Mouse (Mus musculus) 3T3-L1 (cell line): ENCODE results near the gene Tspan2.

ENCODE experiments used
- DNase-seq: peaks from one replicate; pipeline ENCODE4 v3.0.0-alpha.2; 2015; ENCODE audit warnings: low read depth, low spot score

Tspan2 gene

GRCm38 (mm10) chr3:102735031-102735558, 766 bp downstream of the Tspan2 start:
- no peak for DNase-seq

DNA sequence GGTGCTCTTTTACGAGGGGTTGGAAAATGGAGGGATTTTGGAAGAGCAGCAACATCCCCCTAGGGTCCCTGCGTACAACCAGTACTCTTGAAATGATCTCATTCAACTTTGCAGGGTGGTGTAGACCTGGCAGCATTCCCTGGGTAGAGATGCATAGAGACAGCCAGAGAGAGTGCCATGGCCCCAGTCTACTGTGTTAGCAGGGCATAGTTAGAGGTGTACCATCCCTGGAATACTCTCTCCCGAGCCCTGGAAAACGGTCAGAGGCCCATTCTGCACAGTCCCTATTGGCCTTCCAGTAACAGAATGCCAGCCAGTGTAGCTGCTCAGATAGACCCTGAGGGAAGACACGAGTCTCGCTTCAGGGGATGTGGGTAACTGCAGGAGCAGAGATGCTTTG, 1.3 kb downstream of the Tspan2 start:
- DNase-seq, result no peak

GRCm38 (mm10) chr3:102736436-102736835, 2.1 kb downstream of the Tspan2 start:
- no peak for DNase-seq

GRCm38 (mm10) chr3:102737106-102737505, 2.8 kb downstream of the Tspan2 start:
- DNase-seq, result no peak

- DNase-seq, result no peak
These were observed 4.0 kb downstream of the Tspan2 start for GRCm38 (mm10) chr3:102738161-102738901.

GRCm38 (mm10) chr3:102738926-102739325, 4.6 kb downstream of the Tspan2 start:
- DNase-seq, result no peak

DNA sequence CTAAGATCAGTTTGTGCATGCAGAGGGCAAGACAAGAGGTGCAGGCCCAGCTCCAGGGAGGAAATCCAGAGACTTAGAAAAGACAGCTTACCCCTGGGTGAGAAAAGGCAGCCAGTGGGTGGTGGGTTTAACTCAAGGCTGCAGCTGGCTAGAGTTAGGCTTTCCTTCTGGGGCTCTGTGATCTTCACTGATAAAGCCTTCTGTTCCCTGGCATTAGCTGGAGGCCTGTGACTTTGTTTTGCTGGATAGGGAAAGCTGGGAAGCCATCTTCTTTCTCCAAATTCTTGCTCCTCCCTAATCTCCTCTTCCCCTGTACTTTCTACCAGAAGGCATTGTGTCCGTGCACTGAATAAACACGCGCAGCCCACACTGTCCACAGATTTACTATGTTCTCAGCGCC, 8.4 kb downstream of the Tspan2 start:
- DNase-seq, result no peak

- no peak for DNase-seq
These were observed 8.9 kb downstream of the Tspan2 start for GRCm38 (mm10) chr3:102743202-102743601.

DNA sequence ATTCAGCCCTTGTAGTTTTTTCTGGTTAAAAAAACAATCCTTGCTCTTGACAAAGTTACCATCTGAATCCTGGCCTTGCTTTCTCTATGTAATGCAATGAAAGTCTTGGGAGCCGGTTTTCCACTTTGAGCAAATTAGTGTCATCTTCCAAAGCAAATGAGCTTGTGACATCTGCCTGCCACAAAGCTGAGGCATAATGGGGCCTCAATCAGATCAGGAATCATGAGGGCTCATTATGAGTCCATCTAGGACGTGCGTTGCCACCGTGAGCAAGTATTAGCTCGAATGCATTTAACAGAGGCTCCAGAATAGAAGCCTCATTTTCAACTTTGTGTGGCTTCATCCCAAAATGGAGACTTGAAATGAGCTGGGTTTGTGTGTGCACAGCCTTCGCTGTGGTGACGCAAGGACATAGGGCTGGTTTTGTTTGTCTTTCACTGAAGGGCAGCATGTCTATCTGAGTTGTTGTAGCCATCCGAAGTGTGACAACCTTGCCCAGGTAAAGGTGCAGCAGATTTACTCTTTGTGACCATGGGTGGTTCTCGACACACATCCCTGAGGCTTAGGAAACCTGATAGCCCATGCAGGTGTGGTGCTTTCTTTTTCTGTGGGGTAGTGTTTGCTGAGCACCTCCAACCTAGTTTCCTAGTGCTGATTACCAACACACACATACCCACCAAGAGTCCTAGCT, 9.6 kb downstream of the Tspan2 start:
- no peak for DNase-seq

DNA sequence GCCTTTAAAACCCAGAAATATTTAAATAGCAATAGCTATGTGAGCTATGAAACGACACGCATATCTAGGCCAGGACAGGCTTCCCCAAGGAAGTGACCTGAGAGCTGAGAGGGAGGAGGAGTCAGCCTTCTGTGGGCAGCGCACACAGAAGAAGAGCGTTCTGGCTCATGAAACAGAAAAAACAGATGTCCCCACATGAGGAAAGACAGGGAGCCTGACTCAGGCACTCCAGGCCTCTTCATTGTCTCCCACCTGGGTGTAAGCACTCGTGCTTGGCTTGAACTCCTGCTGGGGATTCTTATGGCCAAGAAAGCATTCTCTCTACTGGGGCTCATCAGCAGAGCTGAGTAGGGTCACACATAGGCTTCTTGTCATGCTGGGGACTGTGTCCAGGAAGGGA, 10.3 kb downstream of the Tspan2 start:
- no peak for DNase-seq

DNA sequence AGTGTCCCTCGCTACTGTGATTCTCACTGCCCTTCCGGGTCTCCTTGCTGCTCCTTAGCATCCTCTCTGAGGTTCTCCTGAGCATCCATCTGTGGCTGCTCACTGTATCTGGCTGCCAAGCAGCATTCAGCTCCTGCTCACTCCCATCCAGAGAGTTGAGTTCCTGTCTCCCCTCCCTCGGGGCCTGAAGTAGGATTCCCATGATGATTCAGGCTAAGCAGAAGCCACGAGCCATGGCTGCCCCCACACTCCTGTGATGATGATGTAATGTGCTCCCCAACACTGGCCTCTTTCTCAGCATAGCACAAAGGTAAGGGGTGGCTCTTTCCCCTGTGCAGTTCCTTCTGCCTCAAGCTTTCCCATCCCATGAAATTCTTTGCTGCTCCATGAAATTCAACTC, 11.8 kb downstream of the Tspan2 start:
- peak; percentile 48 for DNase-seq

DNA sequence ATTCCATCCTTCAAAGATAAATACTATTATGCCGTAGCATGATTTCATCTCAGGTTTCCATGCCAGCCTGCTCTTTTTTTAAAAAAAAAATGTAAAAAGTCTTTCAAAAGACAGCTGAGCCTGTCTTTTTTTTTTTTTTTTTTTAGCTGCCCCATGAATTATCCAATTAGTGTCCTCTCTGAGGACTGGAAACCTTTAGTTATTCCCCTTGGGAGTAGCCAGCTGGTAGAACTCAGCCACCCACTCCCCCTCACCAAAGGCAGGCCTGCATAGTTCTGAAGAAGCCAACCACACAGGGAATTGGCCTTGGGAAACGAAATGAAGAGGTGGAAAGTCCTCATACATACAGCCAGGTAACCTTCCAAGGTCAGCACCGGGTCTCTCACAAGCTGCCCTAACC, 13.7 kb downstream of the Tspan2 start:
- DNase-seq, result no peak

DNA sequence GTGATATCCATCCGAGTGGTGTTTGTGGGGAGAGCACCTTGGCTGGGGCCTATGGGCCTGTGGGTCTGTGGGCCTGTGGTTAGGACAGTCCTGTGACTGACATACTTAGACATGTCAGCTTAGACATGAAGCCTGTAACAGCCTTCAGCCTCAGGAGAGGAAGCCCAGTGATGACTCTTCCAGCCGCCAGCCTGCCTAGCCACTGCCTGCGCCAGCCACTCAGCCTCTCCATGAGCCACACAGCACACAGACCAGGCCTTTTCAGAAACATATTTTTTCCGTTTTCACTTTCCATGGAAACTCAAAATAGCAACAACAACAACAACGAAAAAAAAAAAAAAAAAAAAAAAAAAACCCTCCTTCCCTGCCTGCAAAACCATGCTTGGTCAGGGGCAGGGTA, 14.4 kb downstream of the Tspan2 start:
- no peak for DNase-seq

- no peak for DNase-seq
These were observed 16.8 kb downstream of the Tspan2 start for GRCm38 (mm10) chr3:102751136-102751535.

DNA sequence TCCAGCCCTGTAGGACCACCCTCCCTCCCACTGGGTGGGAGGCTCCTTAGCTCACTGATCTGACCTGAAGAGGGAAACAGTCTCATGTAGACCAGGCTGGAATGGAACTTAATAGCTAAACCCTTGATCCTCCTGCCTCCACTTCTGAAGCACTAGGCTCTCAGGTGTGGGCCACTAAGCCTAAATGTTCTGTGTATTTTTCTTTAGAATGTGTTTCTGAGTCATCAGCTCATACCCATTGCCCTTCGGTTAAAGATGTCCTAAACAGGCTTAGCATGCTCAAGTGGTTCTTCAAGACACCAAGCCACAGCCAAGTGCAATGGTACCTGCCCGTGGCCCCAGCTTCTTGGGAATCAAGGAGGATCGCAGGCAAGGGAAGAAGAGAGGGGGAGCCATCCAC, 17.2 kb downstream of the Tspan2 start:
- no peak for DNase-seq

- no peak for DNase-seq
These were observed 17.7 kb downstream of the Tspan2 start for GRCm38 (mm10) chr3:102752053-102752452.

- DNase-seq, result peak; percentile 36
These were observed 18.1 kb downstream of the Tspan2 start for GRCm38 (mm10) chr3:102752457-102752856.

DNA sequence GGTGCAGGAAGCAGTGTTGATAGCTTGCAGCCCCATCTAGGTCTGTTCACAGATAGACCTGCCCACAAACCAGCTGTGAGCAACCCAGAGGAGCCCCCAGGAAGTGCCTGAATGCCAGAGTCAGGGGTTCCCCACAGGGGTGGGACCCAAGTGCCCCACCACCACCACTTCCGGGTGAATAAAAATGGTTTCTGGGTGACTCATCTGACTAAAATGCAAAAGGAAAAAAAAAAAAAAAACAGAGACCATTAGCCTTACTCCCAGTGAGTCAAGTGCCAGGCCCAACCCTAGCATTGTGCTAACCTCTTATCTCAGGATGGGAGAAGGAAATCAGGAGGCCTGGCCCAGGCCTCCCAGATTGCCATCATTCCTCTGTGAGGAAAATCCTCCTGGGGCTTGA, 21.5 kb downstream of the Tspan2 start:
- DNase-seq, result peak; percentile 83

DNA sequence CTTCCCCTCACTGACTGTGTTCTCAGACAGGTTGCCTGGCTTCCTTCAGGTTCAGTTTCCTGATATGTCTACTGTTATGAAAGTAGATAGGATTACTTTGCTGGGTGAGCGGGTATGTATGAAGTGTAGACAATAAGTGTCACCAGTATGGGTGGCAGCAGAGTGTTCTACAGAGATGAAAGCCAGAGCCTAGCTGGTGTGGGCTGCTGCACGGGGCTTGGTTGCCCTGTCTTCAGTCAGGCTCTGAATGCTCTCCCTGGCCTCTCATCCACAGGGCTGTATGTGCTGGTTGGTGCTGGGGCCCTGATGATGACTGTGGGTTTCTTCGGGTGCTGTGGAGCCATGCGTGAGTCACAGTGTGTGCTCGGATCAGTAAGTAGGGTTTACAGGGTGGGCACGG, 22.7 kb downstream of the Tspan2 start:
- DNase-seq, result no peak

DNA sequence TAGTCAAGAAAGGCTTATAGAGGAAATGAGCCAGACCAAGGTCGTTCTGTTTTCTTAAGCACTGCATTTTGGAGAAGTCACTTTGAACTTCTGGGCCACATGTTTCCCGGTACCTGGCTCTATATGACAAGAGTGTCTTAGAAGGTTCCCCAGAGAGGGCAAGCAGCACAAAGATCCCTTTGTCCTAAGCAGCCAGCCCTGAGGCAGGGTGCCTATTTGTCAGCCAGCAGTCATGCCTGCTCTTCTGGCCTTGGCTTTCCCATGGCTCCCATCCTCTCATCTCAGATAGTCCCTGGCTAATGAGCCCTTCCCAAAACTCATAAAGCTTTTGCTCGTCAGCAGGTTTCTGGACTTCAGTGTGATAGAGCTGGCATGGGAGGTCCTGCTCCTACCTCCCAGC, 25.9 kb downstream of the Tspan2 start:
- no peak for DNase-seq

DNA sequence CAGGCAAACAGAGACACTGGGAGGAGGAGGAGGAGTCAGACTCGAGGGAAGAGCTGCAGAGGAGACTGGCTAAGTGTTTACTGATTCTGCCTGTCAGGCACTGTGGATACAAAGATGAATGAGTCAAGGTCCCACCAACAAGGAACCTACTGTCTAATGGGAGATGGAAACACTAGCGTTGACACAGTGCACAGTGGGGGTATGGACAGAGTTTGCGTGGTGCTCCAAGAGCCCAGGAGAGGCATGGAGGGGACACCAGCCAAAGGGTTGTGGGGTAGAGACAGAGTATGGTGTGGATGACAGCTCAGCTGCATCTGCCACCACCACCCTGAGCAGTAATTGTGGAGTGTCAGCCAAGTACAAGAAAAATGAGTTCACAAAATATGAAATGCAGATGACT, 28.1 kb downstream of the Tspan2 start:
- DNase-seq, result no peak

DNA sequence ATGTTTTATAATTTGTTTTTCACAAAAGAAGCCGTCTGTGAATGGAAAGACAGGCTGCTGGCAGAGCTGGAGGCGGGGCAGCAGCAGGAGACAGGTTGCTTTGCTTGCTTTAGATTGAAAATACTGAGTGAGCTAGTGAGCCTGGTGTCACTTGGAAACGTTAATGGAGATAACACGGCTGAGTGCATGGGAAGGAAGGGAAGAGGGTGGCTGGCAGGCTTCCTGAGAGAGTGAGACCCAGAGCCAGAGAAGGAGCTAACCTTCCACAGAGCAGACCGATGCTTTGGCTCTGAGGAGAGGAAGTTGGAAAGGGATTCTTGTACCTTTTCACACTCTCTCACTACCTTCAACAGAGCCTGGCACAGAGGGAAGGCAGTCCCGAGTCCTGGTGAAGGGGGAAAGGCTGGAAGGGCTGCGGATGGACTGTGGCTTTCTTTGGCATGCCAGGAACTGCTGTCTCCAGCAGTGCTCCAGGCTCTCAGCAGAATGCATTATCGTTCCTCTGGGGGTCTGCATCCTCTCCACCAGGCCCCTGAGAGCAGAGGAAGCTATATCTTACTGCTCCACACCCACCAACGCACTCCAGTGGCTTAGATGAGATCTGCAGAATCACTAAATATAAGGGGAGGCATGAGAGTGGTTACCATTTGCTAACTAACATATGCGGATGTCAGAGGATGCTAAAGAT, 29.5 kb downstream of the Tspan2 start:
- DNase-seq, result no peak

- DNase-seq, result no peak
These were observed 30.5 kb downstream of the Tspan2 start for GRCm38 (mm10) chr3:102764850-102765249.
